Mouse (Mus musculus): ENCODE data around the gene Zfp747.
"Not testable (repeated sequence)": the region's sequence is repeated elsewhere in the genome, so short reads cannot be mapped to it uniquely, and the experiment has no call there.

The Zfp747 gene

GRCm38 (mm10) chr7:127375271-127376245, at the start of gene Zfp747:
TSS of gene Zfp747 (minus strand) at chr7:127376050.
- DNase-seq (ENCODE audit: low spot score), result peak; percentile 84

DNA sequence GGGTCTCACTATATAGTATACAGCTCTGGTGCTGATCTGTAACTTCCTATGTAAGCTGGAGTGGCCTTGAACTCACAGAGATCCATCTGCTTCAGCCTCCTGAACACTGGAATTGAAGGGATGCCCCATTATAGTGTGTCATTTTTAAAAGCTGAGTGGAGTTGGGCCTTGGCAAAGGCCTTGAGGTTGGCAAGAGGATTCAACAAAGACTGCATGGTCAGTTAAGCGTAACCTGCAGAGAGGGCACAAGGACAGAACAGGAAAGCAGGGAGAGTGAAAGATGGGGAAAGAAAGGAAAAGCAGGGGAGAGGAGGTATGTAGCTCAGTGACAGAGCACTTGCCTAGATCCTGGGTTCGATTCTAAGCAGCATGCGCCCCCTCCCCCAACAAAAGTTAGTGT, 49.4 kb upstream of the Zfp747 start:
- DNase-seq (ENCODE audit: low spot score), result no peak

- DNase-seq (ENCODE audit: low spot score), result no peak
Measured at GRCm38 (mm10) chr7:127422247-127422646, 46.4 kb upstream of the Zfp747 start.

- peak; percentile 94 for DNase-seq (ENCODE audit: low spot score)
Measured at GRCm38 (mm10) chr7:127421388-127422191, 45.7 kb upstream of the Zfp747 start, which contains the start of gene Zfp688. TSS of gene Zfp688 (minus strand) at chr7:127422068.

GRCm38 (mm10) chr7:127411418-127411817, 35.6 kb upstream of the Zfp747 start:
- no peak for DNase-seq (ENCODE audit: low spot score)

DNA sequence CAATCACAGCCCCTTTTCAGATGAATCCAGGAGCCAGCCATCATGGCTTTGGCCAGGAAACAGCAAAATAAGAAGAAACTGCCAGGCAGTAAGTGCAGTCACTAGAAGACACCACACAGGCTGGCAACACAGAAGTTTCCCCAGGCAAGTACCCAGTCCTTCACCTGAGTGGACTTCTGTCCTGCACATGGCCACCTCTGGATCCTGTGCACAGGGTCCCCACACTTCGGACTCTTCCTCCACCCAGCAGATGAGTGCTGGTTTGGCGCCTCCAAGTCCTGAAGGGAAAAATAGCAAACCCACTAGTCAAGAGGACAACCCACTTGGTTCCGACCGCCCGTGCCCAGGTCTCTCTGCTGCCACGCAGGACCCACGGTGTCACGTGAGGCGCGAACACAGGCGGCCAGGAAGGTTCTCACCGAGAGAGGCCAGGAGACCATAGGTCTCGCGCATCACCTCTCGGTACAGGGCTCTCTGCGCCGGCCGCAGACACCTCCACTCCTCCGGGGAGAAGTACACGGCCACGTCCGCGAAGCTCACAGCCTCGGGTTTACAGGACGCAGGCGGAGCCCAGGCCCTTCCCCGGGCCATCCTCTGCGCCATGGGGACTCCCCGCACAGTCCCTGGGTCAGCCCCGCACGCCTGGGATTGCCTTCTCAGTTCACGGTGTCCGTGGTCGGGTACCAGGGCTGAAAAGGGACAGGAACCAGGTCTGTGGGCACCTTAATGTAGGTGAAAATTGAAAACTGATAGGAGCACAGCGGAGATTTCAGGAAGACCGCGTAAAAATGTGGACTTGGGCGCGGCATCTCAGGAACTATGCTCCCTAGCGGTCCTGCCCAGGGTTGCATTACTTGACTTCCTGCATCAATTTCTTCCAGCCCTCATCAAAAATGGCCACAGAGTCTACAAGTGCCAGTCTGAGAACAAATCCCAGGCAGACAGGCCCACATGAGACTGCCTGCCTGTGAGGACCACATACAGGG, 30.4 kb upstream of the Zfp747 start, which contains the start of gene Zfp764:
Zfp764 (minus strand) TSS at position 821 of the 986 bp plus-strand sequence.
- DNase-seq (ENCODE audit: low spot score), result peak; percentile 59

- not testable (repeated sequence) for DNase-seq (ENCODE audit: low spot score)
Measured at GRCm38 (mm10) chr7:127404101-127404500, 28.3 kb upstream of the Zfp747 start.

- no peak for DNase-seq (ENCODE audit: low spot score)
Measured at GRCm38 (mm10) chr7:127402980-127403379, 27.1 kb upstream of the Zfp747 start.

- DNase-seq (ENCODE audit: low spot score), result no peak
Measured at GRCm38 (mm10) chr7:127400355-127400754, 24.5 kb upstream of the Zfp747 start.

GRCm38 (mm10) chr7:127393944-127394333, 18.1 kb upstream of the Zfp747 start:
- no peak for DNase-seq (ENCODE audit: low spot score)

- peak; percentile 88 for DNase-seq (ENCODE audit: low spot score)
Measured at GRCm38 (mm10) chr7:127393157-127393943, 17.5 kb upstream of the Zfp747 start, which contains the start of gene E430018J23Rik. TSS of gene E430018J23Rik (minus strand) at chr7:127393629.

- DNase-seq (ENCODE audit: low spot score), result no peak
Measured at GRCm38 (mm10) chr7:127392251-127392824, 16.5 kb upstream of the Zfp747 start.

DNA sequence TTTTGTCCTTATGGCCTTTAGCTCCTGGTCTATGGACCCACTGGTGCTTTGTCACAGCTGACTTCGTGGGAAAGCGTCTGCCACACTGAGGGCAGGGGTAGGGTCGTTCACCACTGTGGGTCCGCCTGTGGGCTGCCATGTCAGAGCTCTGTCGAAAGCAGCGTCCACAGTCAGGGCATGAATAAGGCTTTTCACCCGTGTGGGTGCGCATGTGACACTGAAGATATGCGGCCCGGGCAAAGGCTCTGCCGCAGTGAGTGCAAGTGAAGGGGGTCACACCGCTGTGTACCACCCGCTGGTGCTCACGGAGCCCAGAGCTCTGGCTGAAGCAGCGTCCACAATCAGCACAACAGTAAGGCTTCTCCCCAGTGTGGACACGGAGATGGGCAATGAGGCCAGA, 15.7 kb upstream of the Zfp747 start:
- no peak for DNase-seq (ENCODE audit: low spot score)

- DNase-seq (ENCODE audit: low spot score), result no peak
Measured at GRCm38 (mm10) chr7:127390306-127390705, 14.5 kb upstream of the Zfp747 start.

- not testable (repeated sequence) for DNase-seq (ENCODE audit: low spot score)
Measured at GRCm38 (mm10) chr7:127388201-127388600, 12.4 kb upstream of the Zfp747 start.

DNA sequence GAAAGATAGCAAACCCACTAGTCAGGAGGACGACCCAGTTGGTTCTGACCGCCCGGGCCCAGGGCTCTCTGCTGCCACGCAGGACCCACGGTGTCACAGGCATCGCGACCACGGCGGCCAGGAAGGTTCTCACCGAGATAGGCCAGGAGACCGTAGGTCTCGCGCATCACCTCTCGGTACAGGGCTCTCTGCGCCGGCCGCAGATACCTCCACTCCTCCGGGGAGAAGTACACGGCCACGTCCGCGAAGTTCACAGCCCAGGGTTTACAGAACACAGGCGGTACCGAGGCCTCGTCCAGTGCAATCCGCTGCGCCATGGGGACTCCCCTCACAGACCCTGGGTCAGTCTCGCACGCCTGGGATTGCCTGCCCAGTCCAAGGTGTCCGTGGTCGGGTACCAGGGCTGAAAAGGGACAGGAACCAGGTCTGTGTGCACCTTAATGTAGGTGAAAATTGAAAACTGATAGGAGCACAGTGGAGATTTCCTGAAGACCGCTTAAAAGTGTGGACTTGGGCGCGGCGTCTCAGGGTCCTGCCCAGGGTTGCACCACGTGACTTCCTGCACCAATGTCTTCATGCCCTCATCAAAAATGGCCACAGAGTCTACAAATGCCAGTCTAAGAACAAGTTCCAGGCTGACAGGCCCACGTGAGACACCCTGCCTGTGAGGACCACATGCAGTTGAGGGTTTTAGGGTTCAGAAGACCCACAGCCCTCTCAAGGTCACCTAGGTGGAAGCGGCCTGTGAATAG, 11.0 kb upstream of the Zfp747 start, which contains the start of gene 9130019O22Rik:
9130019O22Rik (minus strand) TSS at position 526 of the 752 bp plus-strand sequence.
- DNase-seq (ENCODE audit: low spot score), result peak; percentile 71

- not testable (repeated sequence) for DNase-seq (ENCODE audit: low spot score)
Measured at GRCm38 (mm10) chr7:127385560-127385959, 9.7 kb upstream of the Zfp747 start.

- no peak for DNase-seq (ENCODE audit: low spot score)
Measured at GRCm38 (mm10) chr7:127378310-127378921, 2.6 kb upstream of the Zfp747 start.

DNA sequence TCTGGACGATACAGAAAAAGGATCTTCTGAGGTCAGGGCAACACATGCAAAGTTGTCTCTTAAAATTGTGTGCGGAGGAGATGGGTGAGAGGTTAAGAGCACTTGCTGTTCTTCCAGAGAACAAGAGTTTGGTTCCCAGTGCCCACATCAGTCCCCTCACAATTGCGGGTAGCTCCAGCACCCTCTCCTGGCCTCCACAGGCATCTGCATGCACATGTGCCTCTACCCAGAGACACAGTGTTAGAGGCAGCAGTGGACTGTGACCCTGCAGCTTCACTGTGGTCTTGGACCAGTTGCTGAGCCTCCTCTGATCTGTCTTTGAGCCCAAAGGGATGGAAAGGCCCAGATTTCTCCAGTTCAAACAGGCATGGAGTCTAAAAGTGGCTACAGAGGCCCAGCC, 4.0 kb downstream of the Zfp747 start:
- DNase-seq (ENCODE audit: low spot score), result not testable (repeated sequence)

All from ovary, postnatal 10 days (tissue).